18 mouse cellular contexts compared by ENCODE assay signal in genomic region chr4:59527470-59527869, GRCm38 (mm10).
"Had no signal": no experiment of that assay in that cellular context is flagged by ENCODE, and none has a peak within 500 bp of the region (broad histone marks: within the 10 kb centered on the region; RNA-seq: fewer than 3 reads in every experiment).

No protein-coding gene starts in this region.

- H3K9ac ChIP-seq: lung, embryonic 14.5 days; midbrain, embryonic 12.5 days; neural tube, embryonic 13.5 days; neural tube, embryonic 15.5 days had no signal

- H3K9me3 ChIP-seq: midbrain, embryonic 10.5 days; midbrain, embryonic 12.5 days; neural tube, embryonic 13.5 days; neural tube, embryonic 15.5 days had no signal

- H3K4me1 ChIP-seq: midbrain, embryonic 10.5 days; midbrain, embryonic 12.5 days; neural tube, embryonic 15.5 days had no signal

- H3K27me3 ChIP-seq: midbrain, embryonic 12.5 days; neural tube, embryonic 13.5 days; neural tube, embryonic 15.5 days had no signal

- H3K4me2 ChIP-seq: lung, embryonic 14.5 days; midbrain, embryonic 12.5 days; neural tube, embryonic 13.5 days; neural tube, embryonic 15.5 days had no signal

- ATAC-seq: midbrain, embryonic 16.5 days had no signal

- H3K27ac ChIP-seq: midbrain, embryonic 10.5 days; midbrain, embryonic 12.5 days; neural tube, embryonic 13.5 days; neural tube, embryonic 15.5 days had no signal

- H3K36me3 ChIP-seq: midbrain, embryonic 10.5 days; midbrain, embryonic 12.5 days; neural tube, embryonic 15.5 days had no signal

- H3K4me3 ChIP-seq: midbrain, embryonic 10.5 days; midbrain, embryonic 12.5 days; myocyte; neural tube, embryonic 13.5 days; neural tube, embryonic 15.5 days had no signal

- DNase-seq: lung, embryonic 14.5 days; lung, postnatal 10 days; lung, postnatal 4 days; midbrain, embryonic 14.5 days; retina, postnatal 1 day; right cerebral cortex, adult 18-20 months; right cerebral cortex, postnatal 25 days; right cerebral cortex, postnatal 4 days; spleen, adult 18-20 months; thymus, adult 18-20 months; thymus, postnatal 14 days; thymus, postnatal 36 days had no signal
